Mouse (Mus musculus) liver, embryonic 12.5 days (tissue): ENCODE measurements around the gene Morn3. TPM values are rescaled to one million over a fixed set of nuclear protein-coding genes. Genes with fewer than 3 reads are reported as not detected.

Source experiments
- ATAC-seq: fragments of 200-750 bp; cut with Nextera tagmentation; 2 replicates; pipeline ENCODE4 v1.8.0; 2017; ENCODE audit warnings: moderate number of reproducible peaks, mild to moderate bottlenecking, moderate library complexity
- H3K27ac ChIP-seq: fragments of 300-500 bp; sonication (generic); 2 replicates; pipeline ENCODE4 v1.5.1; 2016; ENCODE audit warnings: mild to moderate bottlenecking
- H3K27me3 ChIP-seq: fragments of 300-500 bp; sonication (generic); replicated peaks from 2 replicates; pipeline ENCODE4 v1.6.1; 2016; ENCODE audit warnings: mild to moderate bottlenecking, moderate library complexity
- H3K36me3 ChIP-seq: fragments of 300-500 bp; sonication (generic); 2 replicates; pipeline ENCODE4 v1.6.1; 2016; ENCODE audit warnings: mild to moderate bottlenecking, moderate library complexity
- H3K4me1 ChIP-seq: fragments of 300-500 bp; sonication (generic); 2 replicates; pipeline ENCODE4 v1.6.1; 2016
- H3K4me2 ChIP-seq: fragments of 300-500 bp; sonication (generic); 2 replicates; pipeline ENCODE4 v1.6.1; 2016; ENCODE audit warnings: mild to moderate bottlenecking, moderate library complexity
- H3K4me3 ChIP-seq: fragments of 300-500 bp; sonication (generic); 2 replicates; pipeline ENCODE4 v1.5.1; 2016; ENCODE audit warnings: mild to moderate bottlenecking, moderate library complexity
- H3K9ac ChIP-seq: fragments of 300-500 bp; sonication (generic); 2 replicates; pipeline ENCODE4 v1.6.1; 2016; ENCODE audit warnings: mild to moderate bottlenecking, moderate library complexity
- H3K9me3 ChIP-seq: fragments of 300-500 bp; sonication (generic); replicated peaks from 2 replicates; pipeline ENCODE4 v1.6.1; 2016; ENCODE audit warnings: mild to moderate bottlenecking, moderate library complexity
- WGBS: fragments of 180-500 bp; shearing (Covaris S2); methylation state at CpG from one replicate; pipeline ENCODE4 v1.1.7; 2016; ENCODE audit not compliant: insufficient replicate concordance; 5-methylcytosine and 5-hydroxymethylcytosine counted together
- polyA plus RNA-seq: library from polyadenylated mRNA; unstranded; fragments of >200 nt; fragmentation: Nextera tagmentation; extraction: Ambion mirVana; gene quantifications from 2 replicates; pipeline ENCODE4 v1.2.1, GENCODE M21; 2016

The Morn3 gene
- not detected in 2 replicates for polyA plus RNA-seq

DNA sequence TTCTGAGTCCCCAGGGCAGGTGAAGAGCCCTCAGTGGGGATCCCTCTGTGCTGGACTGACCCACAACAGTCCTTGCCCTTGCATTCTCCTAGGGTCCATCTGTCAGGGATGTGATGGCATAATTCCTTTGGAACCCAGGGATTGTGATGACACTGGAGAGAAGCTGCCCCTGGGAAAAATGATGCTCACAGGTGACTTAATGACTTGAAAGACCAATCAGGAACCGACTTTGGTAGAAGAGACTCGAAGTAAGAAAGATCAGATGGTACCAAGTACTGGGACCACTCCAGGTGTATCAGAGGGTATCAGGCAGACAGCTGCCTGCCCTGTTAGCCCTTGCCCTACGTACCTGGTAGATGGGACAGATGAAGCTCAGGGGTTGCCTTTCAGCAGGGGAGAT is at the start of gene Morn3:
TSS of gene Morn3 (minus strand) at position 101 of the 400 bp plus-strand sequence.
- no peak within 1 kb of the TSS for H3K4me2 ChIP-seq
- no peak within 1 kb of the TSS for H3K9ac ChIP-seq
- 70% methylated on average over 3 of the region's 3 CpGs for WGBS

DNA sequence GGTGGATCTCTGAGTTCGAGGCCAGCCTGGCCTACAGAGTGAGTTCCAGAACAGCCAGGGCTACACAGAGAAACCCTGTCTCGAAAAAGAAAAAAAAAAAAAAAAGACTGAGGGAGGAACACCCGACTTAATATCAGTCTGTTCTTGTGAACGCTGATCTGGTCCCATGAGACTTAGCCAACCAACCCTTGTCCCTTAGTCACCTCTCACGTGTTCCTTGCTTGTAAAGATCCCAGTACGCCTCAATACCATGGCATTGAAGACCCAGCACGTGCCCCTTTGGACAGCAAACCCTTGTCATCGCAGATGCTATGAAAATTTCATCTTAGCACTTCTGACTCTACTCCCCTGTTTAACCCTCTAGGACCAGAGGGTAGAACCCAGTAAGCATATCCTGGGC is 49.5 kb upstream of the Morn3 start:
- H3K27me3 ChIP-seq = no peaks in the 10 kb centered on the region
- H3K4me2 ChIP-seq = no peak overlapping the region
- H3K9ac ChIP-seq = no peak overlapping the region
- no peak for ATAC-seq
- peaks cover 50% of the 10 kb centered on the region for H3K36me3 ChIP-seq
- WGBS = 85% methylated on average over 8 of the region's 8 CpGs
- no peaks in the 10 kb centered on the region for H3K9me3 ChIP-seq
- no peak overlapping the region for H3K4me3 ChIP-seq
- H3K4me1 ChIP-seq = peaks cover 62% of the 10 kb centered on the region
- H3K27ac ChIP-seq = peak overlapping the region; percentile 98

More for the DNA sequence above, at the start of gene Morn3:
- Histone ChIP-seq H3K4me3 (no peak within 1 kb of the TSS), H3K27me3 (no peaks in the 10 kb centered on the region), H3K9me3 (0 out of 2 replicates have a peak, but pooled peaks cover 2% of the 10 kb centered on the region), H3K4me1 (peaks cover 11% of the 10 kb centered on the region), H3K36me3 (no peaks in the 10 kb centered on the region), H3K27ac (no peak within 1 kb of the TSS)
- ATAC-seq = no peak

DNA sequence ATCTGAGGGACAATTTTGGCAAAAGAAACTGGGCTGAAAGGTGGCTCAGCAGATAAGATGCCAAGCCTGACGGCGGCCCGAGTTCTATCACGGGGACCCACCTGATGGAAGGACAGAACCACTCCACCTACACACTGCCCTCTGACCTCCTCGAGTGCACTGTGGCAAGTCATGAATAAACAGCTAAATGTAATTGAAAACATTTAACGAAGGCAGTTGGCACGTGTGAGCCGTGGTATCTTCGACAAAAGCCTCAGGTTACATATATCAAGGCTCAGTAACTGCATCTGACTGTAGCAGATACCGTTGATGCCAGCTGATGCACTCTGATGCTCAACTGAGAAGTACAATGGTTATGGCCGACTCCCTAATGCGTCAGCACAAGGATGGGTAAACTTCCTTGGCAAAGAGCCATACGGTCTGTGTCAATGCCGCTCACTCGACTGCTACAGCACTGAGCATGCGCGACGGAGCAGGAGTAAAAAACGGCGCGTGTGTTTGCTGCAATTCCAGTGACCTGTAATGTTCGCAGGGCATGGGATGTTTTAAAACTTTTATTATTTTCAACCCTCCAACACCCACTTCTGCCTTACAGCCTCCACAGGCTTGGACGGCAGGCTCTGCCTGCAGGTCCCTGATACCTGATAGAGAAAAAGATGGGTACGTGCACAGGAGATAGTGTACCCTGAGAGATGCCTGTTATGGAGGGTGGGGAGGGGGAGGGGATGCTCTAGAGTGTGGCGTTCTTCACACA is 47.6 kb upstream of the Morn3 start:
- peaks cover 81% of the 10 kb centered on the region for H3K4me1 ChIP-seq
- no peaks in the 10 kb centered on the region for H3K27me3 ChIP-seq
- peak overlapping the region; percentile 66 for H3K4me2 ChIP-seq
- H3K4me3 ChIP-seq = peak overlapping the region; percentile 25
- 35% methylated on average over 25 of the region's 25 CpGs for WGBS
- H3K36me3 ChIP-seq = peaks cover 38% of the 10 kb centered on the region
- H3K9me3 ChIP-seq = no peaks in the 10 kb centered on the region
- H3K27ac ChIP-seq = peak overlapping the region; percentile 98
- peak overlapping the region; percentile 68 for H3K9ac ChIP-seq
- peak; percentile 87 for ATAC-seq

DNA sequence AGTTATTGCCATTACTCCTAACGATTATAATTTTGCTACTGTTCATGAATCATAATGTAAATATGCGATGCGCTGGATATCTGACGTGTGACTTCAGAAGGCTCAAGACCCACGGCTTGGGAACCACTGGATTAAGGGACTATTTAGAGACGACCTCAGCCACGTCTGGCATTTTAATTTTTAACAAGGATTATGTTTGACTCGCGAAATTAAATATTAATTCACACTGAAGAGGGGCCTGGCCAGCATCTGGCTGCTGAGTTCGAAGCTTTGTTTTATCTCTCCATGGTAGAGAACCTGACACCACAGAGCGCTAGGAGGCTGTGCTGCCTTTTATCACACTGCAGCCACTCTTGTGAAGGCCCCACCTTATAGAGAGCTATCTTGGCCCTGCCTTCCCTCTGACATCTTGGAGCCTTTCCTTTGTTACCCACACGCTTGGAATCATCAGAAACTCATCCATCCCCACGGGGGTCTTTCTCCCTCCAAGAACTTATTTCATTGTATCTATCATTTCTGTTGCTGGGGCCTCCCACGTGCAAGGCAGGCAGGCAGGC is 46.3 kb upstream of the Morn3 start:
- peak overlapping the region; percentile 66 for H3K4me2 ChIP-seq
- peak overlapping the region; percentile 98 for H3K27ac ChIP-seq
- peak overlapping the region; percentile 60 for H3K9ac ChIP-seq
- peak overlapping the region; percentile 25 for H3K4me3 ChIP-seq
- H3K4me1 ChIP-seq = peaks cover 84% of the 10 kb centered on the region
- peak; percentile 85 for ATAC-seq
- no peaks in the 10 kb centered on the region for H3K9me3 ChIP-seq
- H3K27me3 ChIP-seq = no peaks in the 10 kb centered on the region
- peaks cover 38% of the 10 kb centered on the region for H3K36me3 ChIP-seq
- WGBS = 38% methylated on average over 14 of the region's 14 CpGs

DNA sequence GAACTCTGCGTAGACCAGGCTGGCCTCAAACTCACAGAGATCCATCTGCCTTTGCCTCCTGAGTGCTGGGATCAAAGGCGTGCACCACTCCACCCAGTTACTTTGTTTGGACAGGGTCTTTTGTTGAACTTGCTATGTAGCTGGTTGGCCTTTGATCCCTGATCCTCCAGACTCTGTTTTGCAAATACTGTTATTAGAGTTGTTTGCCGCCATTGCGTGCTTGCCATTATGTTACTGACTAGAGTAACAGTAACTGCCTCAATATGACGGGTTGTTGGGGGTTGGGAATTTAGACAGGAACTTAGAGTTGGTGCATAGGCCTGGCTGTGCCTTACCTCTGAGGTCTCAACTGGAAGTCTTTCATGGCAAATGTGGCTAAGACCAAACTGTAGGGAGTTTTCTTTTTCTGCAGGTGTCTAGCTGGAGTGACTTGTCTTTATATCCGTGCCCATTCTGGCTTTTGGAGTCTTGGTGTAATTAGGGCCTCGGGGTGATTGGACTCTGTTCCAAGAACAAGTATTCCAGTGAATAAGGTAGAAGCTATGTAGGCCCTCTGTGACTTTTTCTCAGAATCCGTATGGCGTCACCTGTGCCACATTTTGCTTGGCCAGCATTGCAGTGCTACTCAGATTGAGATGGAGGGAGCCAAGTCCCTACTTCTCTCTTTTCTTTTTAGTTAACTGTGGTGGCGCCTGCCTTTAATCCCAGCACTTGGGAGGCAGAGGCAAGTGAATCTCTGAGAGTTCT is 43.9 kb upstream of the Morn3 start:
- Histone ChIP-seq H3K27me3 (no peaks in the 10 kb centered on the region), H3K4me1 (peaks cover 80% of the 10 kb centered on the region), H3K36me3 (peaks cover 21% of the 10 kb centered on the region), H3K9ac (peak overlapping the region; percentile 43), H3K4me2 (peak overlapping the region; percentile 15), H3K9me3 (no peaks in the 10 kb centered on the region), H3K4me3 (no peak overlapping the region), H3K27ac (peak overlapping the region; percentile 79)
- ATAC-seq = no peak
- WGBS = 81% methylated on average over 10 of the region's 10 CpGs

DNA sequence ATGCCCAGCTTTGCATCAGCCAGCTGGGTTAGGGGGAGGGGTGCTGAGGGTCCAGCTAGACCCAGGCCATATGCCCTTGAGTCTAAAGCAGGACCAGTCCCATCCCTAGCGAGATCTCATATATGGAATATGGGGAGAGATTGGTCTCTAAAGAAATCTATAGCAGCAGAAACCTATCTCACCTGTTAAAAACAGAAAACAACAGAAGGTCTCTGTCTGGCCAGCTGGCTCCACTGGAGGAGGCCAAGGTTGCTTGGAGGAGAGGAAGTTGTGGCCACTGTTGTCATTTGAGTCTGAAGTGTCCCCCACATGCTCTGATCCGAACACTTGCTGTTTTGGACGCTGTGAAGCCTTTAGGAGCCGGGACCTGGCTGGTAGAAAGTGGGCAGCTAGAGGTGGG is 42.0 kb upstream of the Morn3 start:
- Histone ChIP-seq H3K36me3 (peaks cover 21% of the 10 kb centered on the region), H3K4me3 (no peak overlapping the region), H3K9ac (no peak overlapping the region), H3K9me3 (no peaks in the 10 kb centered on the region), H3K4me2 (no peak overlapping the region), H3K27ac (peak overlapping the region; percentile 6; the same call in 1 of the 2 replicates), H3K4me1 (peaks cover 79% of the 10 kb centered on the region), H3K27me3 (no peaks in the 10 kb centered on the region)
- 77% methylated on average over 4 of the region's 4 CpGs for WGBS
- no peak for ATAC-seq

DNA sequence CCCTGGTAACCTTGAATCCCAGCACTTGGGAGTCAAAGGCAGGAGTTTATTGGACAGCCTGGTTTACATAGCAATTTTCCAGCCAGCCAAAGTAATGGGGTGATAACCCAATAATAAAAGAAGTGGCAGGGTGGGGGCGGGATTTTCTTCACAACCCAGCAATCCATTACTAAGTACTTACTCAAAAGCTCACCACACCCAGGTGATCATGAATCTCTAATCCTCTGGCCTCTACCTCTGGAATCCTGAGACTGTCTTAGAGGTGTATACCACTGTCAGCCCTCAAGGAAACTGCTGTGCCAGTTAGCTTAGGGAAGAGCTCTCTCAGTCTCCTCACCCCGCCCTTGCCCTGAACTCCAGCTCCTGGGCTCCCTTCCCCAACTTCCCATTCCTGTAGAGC is 39.7 kb upstream of the Morn3 start:
- no peaks in the 10 kb centered on the region for H3K27me3 ChIP-seq
- peaks cover 21% of the 10 kb centered on the region for H3K36me3 ChIP-seq
- no peaks in the 10 kb centered on the region for H3K9me3 ChIP-seq
- no peak overlapping the region for H3K4me2 ChIP-seq
- no peak for ATAC-seq
- H3K27ac ChIP-seq = peak overlapping the region; percentile 22; the same call in 1 of the 2 replicates
- H3K4me3 ChIP-seq = no peak overlapping the region
- WGBS = 83% methylated on average over 2 of the region's 2 CpGs
- H3K9ac ChIP-seq = no peak overlapping the region; the same call in 1 of the 2 replicates
- H3K4me1 ChIP-seq = peaks cover 74% of the 10 kb centered on the region

DNA sequence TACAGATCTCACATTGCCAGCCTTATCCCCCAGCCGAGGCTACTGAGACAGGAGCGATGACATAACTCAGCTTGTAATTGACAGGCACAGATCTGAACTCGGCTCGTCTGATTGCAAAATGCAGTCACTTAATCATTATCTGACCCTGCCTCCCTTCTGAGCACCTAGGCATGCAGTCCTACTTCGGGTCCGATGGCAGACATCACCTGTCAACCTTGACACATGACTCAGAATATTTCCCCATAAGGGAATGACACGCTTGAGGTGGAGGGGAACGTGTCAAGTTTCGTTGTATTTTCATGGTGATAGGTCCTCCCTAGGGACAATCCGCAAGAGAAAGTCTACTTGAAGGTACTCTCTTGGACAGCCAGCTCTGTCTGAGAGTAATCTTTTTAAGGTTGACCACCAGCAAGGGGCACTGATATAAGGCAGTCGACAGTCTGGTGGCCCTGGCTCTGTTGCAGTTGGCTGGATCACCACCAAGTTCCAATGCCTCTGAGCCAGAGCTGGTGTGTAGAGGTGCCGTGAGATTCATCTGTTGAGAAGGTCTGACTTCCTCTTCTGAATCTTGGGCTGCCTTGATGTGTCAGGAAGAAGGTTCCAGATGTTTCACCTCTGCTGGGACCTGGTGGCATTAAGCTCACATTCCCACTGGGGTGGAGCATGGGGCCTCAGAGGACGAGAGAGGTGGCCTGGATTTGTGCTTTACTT is 36.7 kb upstream of the Morn3 start:
- Histone ChIP-seq H3K36me3 (peaks cover 20% of the 10 kb centered on the region), H3K9me3 (peaks cover 8% of the 10 kb centered on the region; the same call in 1 of the 2 replicates), H3K27ac (peak overlapping the region; percentile 43; the same call in 1 of the 2 replicates), H3K9ac (no peak overlapping the region), H3K4me2 (no peak overlapping the region), H3K4me3 (no peak overlapping the region), H3K27me3 (no peaks in the 10 kb centered on the region), H3K4me1 (peaks cover 73% of the 10 kb centered on the region)
- no peak for ATAC-seq
- 60% methylated on average over 13 of the region's 13 CpGs for WGBS

DNA sequence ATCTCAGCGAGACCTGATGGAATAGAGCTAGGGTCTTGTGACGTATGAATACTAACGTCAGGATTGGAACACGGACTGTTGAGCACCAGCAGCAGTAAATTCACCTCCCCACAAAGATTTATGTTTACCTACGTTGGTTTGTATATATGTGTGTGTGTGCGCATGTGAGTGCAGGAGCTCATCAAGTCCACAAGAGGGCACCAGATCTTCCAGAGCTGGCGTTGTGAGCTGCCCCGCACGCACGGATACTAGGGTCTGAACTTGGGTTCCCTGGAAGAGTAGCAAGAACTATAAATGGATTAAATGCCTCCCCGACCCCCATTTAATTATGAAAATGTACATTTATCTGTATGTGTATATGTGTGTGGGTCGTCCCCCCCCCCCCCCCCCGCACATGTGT is 33.7 kb upstream of the Morn3 start:
- Histone ChIP-seq H3K36me3 (peaks cover 15% of the 10 kb centered on the region), H3K4me2 (no peak overlapping the region), H3K27me3 (no peaks in the 10 kb centered on the region), H3K9me3 (peaks cover 8% of the 10 kb centered on the region; the same call in 1 of the 2 replicates), H3K4me1 (peaks cover 80% of the 10 kb centered on the region), H3K27ac (no peak overlapping the region), H3K4me3 (no peak overlapping the region), H3K9ac (no peak overlapping the region)
- WGBS = 94% methylated on average over 12 of the region's 13 CpGs
- ATAC-seq = no peak

DNA sequence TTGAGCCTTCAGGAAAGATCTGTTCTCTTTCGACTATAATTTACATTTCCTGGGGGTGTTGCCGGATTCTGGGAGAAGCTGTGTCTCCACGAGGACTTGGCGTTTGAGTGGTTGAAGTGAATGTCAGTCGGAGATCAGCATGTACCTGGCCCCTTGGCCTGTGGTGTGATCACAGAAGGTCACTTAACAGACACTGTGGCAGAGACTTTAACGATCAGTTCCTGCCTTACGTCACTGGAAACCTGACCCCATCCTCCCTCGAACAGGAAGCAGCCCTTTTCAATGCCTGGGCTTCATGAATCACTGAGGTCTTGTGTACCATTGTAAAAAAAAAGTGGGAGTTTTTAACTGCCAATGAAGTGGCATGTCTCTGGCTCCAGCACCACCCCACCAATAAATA is 33.2 kb upstream of the Morn3 start:
- peaks cover 15% of the 10 kb centered on the region for H3K36me3 ChIP-seq
- no peak overlapping the region for H3K27ac ChIP-seq
- ATAC-seq = no peak
- H3K4me2 ChIP-seq = peak overlapping the region; percentile 1; the same call in 1 of the 2 replicates
- H3K27me3 ChIP-seq = no peaks in the 10 kb centered on the region
- no peak overlapping the region for H3K9ac ChIP-seq
- no peak overlapping the region for H3K4me3 ChIP-seq
- 55% methylated on average over 8 of the region's 8 CpGs for WGBS
- peaks cover 8% of the 10 kb centered on the region; the same call in 1 of the 2 replicates for H3K9me3 ChIP-seq
- H3K4me1 ChIP-seq = peaks cover 81% of the 10 kb centered on the region

DNA sequence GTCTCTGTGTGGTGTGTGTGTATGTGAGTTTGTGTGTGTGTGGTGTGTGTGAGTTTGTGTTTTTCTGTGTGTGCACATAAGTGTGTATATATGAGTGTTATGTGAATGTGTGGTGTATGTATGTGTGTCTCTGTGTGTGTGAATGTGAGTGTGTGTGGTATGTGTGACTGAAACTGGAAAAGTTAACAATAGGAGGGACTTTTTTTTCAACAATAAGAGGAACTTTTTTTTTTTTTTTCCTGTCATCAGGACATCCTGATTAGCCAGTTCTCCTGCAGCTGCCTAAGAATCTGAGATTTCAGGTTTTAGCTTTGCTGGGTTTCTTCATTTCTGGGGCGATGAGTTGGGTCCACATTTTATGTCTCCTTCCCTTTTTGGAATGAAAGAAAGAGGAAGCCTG is 32.8 kb upstream of the Morn3 start:
- no peak overlapping the region for H3K4me3 ChIP-seq
- H3K4me1 ChIP-seq = peaks cover 81% of the 10 kb centered on the region
- H3K36me3 ChIP-seq = peaks cover 15% of the 10 kb centered on the region
- H3K9me3 ChIP-seq = peaks cover 8% of the 10 kb centered on the region; the same call in 1 of the 2 replicates
- H3K27me3 ChIP-seq = no peaks in the 10 kb centered on the region
- no peak for ATAC-seq
- peak overlapping the region; percentile 96 for H3K4me2 ChIP-seq
- 0 out of 2 replicates have a peak overlapping the region, but pooled peaks have one; percentile 32 for H3K9ac ChIP-seq
- H3K27ac ChIP-seq = no peak overlapping the region
- 19% methylated on average over 1 of the region's 1 CpGs for WGBS
